Mouse (Mus musculus) midbrain, embryonic 10.5 days (tissue): ENCODE measurements around the gene Kin. TPM values are rescaled to one million over a fixed set of nuclear protein-coding genes. Genes with fewer than 3 reads are reported as not detected.
A peak's percentile ranks its signal among the peaks of the same experiment; 100 is the strongest.

ENCODE experiments used
- DNase-seq: peaks from one replicate; pipeline ENCODE4 v3.0.0-alpha.2; 2017; ENCODE audit warnings: low spot score
- H3K27ac ChIP-seq: fragments of 300-500 bp; sonication (generic); replicated peaks from 2 replicates; pipeline ENCODE4 v1.5.1; 2016; ENCODE audit warnings: mild to moderate bottlenecking
- H3K27me3 ChIP-seq: fragments of 300-500 bp; sonication (generic); 2 replicates; pipeline ENCODE4 v1.6.1; 2016; ENCODE audit warnings: low read depth, mild to moderate bottlenecking; ENCODE audit not compliant: poor library complexity, severe bottlenecking
- H3K36me3 ChIP-seq: fragments of 300-500 bp; sonication (generic); 2 replicates; pipeline ENCODE4 v1.6.1; 2016; ENCODE audit warnings: mild to moderate bottlenecking, moderate library complexity
- H3K4me1 ChIP-seq: fragments of 300-500 bp; sonication (generic); 2 replicates; pipeline ENCODE4 v1.6.1; 2016
- H3K4me3 ChIP-seq: fragments of 300-500 bp; sonication (generic); 2 replicates; pipeline ENCODE4 v1.5.1; 2016; ENCODE audit warnings: mild to moderate bottlenecking, moderate library complexity
- H3K9me3 ChIP-seq: fragments of 300-500 bp; sonication (generic); replicated peaks from 2 replicates; pipeline ENCODE4 v1.6.1; 2016; ENCODE audit warnings: mild to moderate bottlenecking
- WGBS: fragments of 180-500 bp; shearing (Covaris S2); methylation state at CpG from one replicate; pipeline ENCODE4 v1.1.7; 2016; 5-methylcytosine and 5-hydroxymethylcytosine counted together
- polyA plus RNA-seq: library from polyadenylated mRNA; unstranded; fragments of >200 nt; fragmentation: Nextera tagmentation; extraction: Ambion mirVana; gene quantifications from 2 replicates; pipeline ENCODE4 v1.2.1, GENCODE M21; 2016

Gene Kin
- polyA plus RNA-seq, 1 experiment from 2014 or later = 35.5 TPM

DNA sequence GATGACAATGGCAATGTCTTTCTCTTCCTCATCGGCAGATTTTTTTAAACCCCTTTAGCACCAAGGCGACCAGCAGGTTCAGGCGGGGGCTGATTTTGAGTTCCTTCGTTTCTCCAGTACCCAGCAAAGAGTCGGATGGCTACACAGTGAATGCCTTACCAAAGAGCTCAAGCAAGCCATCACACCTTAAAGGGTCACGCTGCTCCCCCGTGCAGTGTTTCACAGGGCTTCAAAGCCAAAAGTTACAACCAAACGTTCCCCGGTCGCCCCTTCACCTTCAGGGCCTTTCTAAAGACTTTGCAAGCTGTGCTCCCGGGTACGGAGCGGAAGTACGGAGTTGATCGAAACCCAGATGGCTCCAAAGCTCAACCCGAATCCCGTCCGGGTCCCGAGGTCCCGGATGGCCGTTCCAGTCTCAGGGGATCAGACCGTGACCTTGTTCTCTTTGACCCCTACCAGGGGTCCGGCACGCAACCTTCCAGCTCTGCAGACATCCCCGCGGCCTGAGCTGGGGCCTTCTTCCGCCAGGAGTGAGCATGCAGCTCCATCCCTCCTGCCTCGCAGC lies 566 bp upstream of the Kin start:
- DNase-seq = no peak
- WGBS = under 1% methylated on average over 28 of the region's 28 CpGs

DNA sequence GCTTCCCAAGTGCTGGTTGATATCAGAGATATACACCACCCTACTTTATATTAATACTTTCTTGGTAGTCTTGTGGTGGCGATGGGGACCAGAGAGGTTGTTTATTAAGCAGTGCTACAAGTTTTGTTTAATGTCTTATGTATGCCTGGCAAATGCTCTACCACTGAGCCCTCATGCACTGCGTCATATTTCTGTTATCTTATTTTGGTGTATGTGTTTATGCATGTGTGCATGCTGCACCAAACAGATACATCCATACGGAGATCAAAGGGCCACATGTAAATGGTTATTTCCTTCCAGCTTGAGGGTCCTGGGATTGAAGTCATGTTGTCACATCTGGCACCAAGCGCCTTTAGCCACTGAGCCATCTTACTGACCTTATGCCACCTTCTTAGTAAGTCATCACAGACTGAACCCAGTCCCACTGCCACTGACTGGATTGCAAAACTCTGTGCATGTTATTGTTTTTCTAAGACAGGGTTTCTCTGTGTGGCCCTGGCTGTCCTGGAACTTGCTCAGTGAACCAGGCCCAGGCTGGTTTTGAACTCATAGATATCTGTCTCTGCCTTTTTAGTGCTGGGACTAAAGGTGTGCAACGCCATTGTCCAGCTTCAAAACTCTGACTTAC lies 1.2 kb downstream of the Kin start:
- H3K9me3 ChIP-seq = no peaks in the 10 kb centered on the region
- DNase-seq = no peak
- peaks cover 49% of the 10 kb centered on the region for H3K36me3 ChIP-seq
- no peaks in the 10 kb centered on the region for H3K27me3 ChIP-seq
- H3K4me3 ChIP-seq = peak overlapping the region; percentile 90
- H3K27ac ChIP-seq = no peak overlapping the region
- peaks cover 30% of the 10 kb centered on the region for H3K4me1 ChIP-seq
- WGBS = 87% methylated on average over 5 of the region's 5 CpGs

More for the DNA sequence above, 566 bp upstream of the Kin start:
- Histone ChIP-seq H3K9me3 (no peaks in the 10 kb centered on the region), H3K27ac (peak overlapping the region; percentile 99), H3K27me3 (no peaks in the 10 kb centered on the region), H3K4me3 (peak overlapping the region; percentile 90), H3K4me1 (peaks cover 35% of the 10 kb centered on the region), H3K36me3 (peaks cover 45% of the 10 kb centered on the region)

DNA sequence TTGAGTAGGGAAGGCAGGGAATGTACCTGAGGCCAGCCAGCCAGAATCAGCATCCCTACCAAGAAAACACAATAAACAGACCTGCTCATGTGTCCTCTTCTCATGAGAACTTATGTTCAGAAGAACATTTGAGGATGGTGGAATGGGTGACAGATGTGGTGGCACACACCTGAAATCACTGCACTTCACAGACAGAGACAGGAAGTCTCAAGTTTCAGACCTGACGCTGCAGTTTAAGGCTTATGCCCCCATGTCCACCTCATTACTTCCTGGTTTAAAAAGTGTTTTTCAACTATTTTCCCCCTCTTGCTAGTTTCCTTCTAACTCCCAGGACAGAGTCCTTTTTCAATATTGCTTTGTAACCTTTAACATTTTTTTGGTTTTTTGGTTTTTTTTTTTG lies 2.3 kb downstream of the Kin start:
- no peak overlapping the region for H3K27ac ChIP-seq
- H3K27me3 ChIP-seq = no peaks in the 10 kb centered on the region
- no peak for DNase-seq
- H3K4me3 ChIP-seq = no peak overlapping the region
- no peaks in the 10 kb centered on the region for H3K9me3 ChIP-seq
- H3K4me1 ChIP-seq = peaks cover 28% of the 10 kb centered on the region
- WGBS = 90% methylated on average over 1 of the region's 1 CpGs
- peaks cover 60% of the 10 kb centered on the region for H3K36me3 ChIP-seq

DNA sequence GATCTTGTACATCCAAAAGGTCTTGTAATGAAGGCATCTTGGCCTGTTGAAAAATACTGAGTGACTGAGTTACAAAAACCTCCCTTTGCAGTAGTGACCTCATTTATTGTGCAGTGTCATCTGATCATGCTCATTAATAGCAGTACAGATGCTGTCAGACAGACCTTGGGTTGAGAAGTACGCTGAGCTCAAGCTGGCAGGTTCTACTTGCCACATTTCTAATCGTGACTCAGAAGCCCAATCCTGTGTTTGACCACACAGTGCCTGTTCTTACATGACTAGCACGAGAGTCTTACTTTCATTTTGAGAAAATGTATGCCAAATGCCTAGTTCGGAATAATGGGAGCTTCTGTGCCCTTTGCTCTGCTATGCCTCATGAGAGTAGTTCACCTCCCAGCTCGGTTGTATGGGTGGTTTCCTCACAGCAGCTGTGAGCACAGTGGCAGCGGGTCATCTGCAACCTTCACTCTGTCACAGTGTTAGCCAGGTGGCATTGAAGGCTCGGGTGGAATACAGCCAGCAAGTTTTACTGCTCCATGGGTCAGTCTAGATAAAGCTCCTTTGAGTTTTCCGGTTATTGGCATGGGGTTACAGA lies 7.0 kb downstream of the Kin start:
- H3K4me1 ChIP-seq = no peaks in the 10 kb centered on the region
- H3K9me3 ChIP-seq = no peaks in the 10 kb centered on the region
- H3K36me3 ChIP-seq = peaks cover 100% of the 10 kb centered on the region
- 88% methylated on average over 8 of the region's 8 CpGs for WGBS
- no peak for DNase-seq
- H3K27me3 ChIP-seq = no peaks in the 10 kb centered on the region
- H3K4me3 ChIP-seq = no peak overlapping the region
- H3K27ac ChIP-seq = no peak overlapping the region

DNA sequence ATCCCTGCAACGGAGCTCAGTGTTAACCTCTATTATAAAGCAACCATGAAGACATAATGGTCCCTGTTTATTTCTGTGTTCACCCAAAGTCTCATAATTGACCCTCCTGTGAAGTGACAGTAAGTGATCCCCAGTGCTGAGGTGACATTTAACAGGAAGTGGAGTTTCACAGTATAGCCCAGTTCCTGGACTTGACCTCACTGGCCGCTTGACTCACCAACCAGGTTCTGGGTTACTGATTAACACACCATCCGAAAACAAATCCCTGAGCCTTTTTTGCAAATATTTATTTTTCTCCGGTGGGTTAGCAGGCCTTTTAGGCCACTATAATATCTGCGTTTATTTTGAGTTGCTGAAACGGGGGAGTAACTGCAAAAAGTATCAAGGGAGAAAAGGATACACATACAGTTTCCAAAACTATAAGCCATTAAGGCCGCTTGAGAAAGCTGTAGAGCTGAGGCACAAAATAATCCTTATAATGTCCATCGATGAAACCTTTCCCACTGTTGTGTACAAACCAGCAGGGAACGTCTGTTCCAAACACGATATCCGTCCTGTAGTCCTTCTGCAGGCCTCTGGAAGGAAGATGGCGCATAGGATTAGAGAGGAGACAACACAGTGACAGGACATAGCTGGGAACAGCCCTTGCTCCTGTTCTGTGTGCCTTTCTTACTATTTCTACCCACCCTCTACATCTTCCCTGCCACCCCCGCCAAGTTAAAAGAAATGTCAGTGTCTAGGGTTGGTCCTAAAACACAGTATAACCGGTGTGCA lies 14.1 kb downstream of the Kin start:
- no peaks in the 10 kb centered on the region for H3K27me3 ChIP-seq
- no peak overlapping the region for H3K4me3 ChIP-seq
- H3K36me3 ChIP-seq = peaks cover 52% of the 10 kb centered on the region
- WGBS = 91% methylated on average over 14 of the region's 14 CpGs
- no peaks in the 10 kb centered on the region for H3K4me1 ChIP-seq
- DNase-seq = no peak
- no peaks in the 10 kb centered on the region for H3K9me3 ChIP-seq
- H3K27ac ChIP-seq = no peak overlapping the region

DNA sequence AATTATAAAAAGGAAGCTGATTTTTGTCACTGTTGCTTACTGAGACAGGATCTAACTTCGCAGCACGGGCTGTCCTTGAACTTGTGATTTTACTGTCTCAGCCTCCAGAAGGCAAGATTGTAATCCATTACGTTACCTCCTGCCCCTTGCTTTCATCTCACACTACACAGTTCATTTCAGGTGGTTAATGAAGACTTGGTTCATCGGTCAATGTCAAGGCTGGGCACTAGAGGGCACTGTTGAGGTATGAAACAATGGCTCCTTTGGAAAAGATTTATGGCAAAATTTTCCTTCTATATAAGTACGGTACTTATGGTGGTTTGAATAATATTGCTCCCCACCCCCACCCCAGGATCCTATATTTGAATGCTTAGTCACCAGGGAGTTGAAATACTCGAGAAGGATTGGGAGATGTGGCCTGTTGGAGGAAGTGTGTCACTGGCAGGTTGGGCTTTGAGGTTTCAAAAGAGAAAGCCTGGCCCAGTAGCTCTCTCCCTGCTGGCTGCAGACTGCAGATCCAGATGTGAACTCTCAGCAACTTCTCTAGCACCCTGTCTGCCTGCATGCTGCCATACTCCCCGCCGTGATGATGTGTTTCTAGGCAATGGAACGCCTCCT lies 18.3 kb downstream of the Kin start:
- 40% methylated on average over 9 of the region's 9 CpGs for WGBS
- Histone ChIP-seq H3K27ac (no peak overlapping the region), H3K4me1 (no peaks in the 10 kb centered on the region), H3K36me3 (peaks cover 10% of the 10 kb centered on the region; the same call in 1 of the 2 replicates), H3K9me3 (no peaks in the 10 kb centered on the region), H3K4me3 (no peak overlapping the region), H3K27me3 (peaks cover 7% of the 10 kb centered on the region; the same call in 1 of the 2 replicates)
- DNase-seq = peak; percentile 42

DNA sequence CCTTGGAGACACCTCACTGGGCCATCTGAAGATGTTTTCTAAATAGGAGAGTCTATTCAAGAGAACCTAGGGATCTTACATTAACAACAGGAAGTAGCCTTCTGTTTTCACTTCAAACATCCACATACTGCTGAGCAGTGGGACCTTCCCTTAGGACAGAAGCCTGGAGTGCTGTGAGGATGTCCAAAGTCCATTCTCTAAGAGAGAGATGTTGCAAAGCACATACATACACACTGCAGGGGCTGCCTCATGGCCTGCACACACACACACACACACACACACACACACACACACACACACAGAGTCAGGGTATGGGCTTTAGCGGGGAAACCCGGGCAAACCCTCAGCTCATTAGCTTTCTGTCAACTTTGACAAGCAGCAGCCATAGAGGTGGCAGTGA lies 20.1 kb downstream of the Kin start:
- H3K4me3 ChIP-seq = no peak overlapping the region
- no peaks in the 10 kb centered on the region for H3K36me3 ChIP-seq
- no peaks in the 10 kb centered on the region for H3K9me3 ChIP-seq
- WGBS = 88% methylated on average over 2 of the region's 2 CpGs
- H3K27me3 ChIP-seq = peaks cover 7% of the 10 kb centered on the region; the same call in 1 of the 2 replicates
- no peak for DNase-seq
- no peaks in the 10 kb centered on the region for H3K4me1 ChIP-seq
- H3K27ac ChIP-seq = no peak overlapping the region

DNA sequence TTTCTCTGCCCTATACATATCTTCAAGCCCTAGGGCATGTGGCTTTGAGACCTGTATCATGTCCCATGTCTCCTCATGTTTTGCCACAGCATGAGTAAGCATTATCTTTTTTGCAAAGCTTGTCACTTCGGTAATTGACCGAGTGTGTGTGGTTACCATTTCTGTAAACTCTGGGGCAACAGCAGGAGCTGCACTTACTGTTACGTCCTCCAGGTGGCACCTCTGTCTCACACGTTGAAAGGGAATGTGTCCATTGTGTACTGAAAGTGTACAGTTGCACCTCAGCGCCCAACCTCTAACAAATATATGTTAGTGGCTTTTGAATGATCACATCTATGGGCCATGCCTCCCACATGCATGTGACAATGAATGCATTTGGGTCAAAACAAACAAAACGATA lies 20.8 kb downstream of the Kin start:
- peak; percentile 24 for DNase-seq
- Histone ChIP-seq H3K4me1 (no peaks in the 10 kb centered on the region), H3K27ac (no peak overlapping the region), H3K9me3 (no peaks in the 10 kb centered on the region), H3K27me3 (peaks cover 7% of the 10 kb centered on the region; the same call in 1 of the 2 replicates), H3K4me3 (no peak overlapping the region), H3K36me3 (no peaks in the 10 kb centered on the region)
- 44% methylated on average over 6 of the region's 6 CpGs for WGBS

DNA sequence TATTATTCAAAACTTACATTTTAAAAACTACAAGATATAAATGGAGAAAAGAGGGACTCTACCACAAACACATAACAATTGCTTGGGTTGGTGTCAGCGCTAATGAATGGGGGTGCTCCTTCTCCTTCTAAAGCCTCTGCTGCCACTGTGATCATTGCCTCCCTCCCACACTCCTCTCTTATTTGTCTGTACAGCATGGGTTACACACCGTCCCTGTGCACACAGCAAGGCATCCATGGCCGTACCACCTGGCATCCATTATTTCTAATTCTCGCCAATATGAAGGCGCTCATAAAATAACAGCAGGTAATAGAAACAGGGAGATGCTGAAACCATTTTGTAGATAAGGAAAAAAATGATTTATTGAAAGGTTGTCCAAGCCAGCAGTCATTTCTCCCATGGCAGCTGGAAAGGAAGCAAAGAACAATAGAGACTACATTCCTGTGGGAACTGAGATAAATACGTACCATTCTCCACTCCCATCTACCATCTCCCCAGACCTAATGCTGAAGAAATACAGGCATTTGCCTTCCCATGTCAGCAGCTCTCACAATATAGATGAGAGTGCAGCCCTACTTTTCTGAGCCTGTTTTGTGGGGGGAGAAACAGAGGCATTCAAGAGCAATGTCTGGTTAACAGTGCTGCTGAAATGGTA lies 28.3 kb downstream of the Kin start:
- WGBS = 87% methylated on average over 6 of the region's 6 CpGs
- Histone ChIP-seq H3K36me3 (no peaks in the 10 kb centered on the region), H3K27ac (no peak overlapping the region), H3K27me3 (no peaks in the 10 kb centered on the region), H3K4me3 (no peak overlapping the region), H3K4me1 (no peaks in the 10 kb centered on the region), H3K9me3 (no peaks in the 10 kb centered on the region)
- no peak for DNase-seq

DNA sequence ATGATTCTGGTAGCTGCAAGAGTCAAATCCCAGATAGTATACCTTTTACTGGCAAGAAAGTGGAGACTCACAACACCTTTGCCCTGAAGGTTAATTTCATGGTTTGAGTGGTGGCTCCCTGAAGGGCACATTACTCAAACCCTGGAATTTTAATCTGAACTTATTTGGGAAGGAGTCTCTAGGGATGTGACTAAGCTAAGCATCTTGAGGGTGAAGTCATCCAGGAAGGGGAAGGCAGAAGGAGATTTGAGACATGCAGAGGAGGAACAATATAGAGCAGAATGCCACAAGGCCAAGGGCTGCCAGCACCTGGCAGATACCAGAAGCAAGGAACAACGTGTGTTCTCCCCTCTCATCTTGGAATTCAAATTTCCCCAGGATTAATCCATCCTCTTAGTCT lies 38.4 kb downstream of the Kin start:
- no peak for DNase-seq
- H3K4me1 ChIP-seq = no peaks in the 10 kb centered on the region
- no peaks in the 10 kb centered on the region for H3K36me3 ChIP-seq
- H3K4me3 ChIP-seq = no peak overlapping the region
- no peak overlapping the region for H3K27ac ChIP-seq
- no peaks in the 10 kb centered on the region for H3K27me3 ChIP-seq
- no peaks in the 10 kb centered on the region for H3K9me3 ChIP-seq
- WGBS = 66% methylated on average over 1 of the region's 1 CpGs

DNA sequence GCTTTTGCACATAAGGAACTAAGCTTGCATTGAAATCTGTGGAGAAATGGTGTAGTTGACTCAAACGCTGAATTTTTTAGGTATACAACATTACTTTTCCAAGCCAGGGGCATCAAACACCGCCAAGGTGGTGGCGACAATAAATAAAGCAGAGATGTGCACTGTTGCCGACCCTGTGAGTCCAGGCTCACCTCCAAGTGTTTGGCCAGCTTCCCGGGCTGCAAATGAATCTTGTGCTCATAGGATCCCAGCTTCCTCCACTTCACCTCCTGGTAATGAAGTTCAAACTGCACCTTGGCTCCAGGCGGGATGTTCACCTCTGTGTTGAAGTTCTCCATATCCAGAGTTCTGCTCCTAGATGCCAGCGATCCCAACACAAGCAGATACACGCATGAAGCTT lies 38.9 kb downstream of the Kin start:
- Histone ChIP-seq H3K4me1 (no peaks in the 10 kb centered on the region), H3K9me3 (no peaks in the 10 kb centered on the region), H3K27me3 (no peaks in the 10 kb centered on the region), H3K36me3 (no peaks in the 10 kb centered on the region), H3K27ac (no peak overlapping the region), H3K4me3 (no peak overlapping the region)
- 90% methylated on average over 8 of the region's 8 CpGs for WGBS
- no peak for DNase-seq

DNA sequence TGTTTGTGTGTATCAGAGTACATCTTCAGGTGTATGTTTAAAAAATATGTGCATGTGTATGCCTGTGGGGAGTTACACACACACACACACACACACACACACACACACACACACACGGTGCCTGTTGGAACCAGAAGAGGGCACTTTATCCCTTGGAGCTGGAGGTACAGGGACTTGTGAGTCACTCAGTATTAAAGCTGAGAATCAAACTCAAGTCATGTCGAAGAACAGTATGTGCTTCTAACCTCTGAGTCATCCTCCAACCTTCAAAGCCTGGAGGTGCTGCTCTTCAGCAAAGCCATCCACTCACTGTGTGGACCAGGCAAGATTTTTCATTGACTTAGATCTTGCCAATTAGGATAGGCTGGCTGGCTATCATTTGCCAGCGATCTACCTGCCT lies 41.4 kb downstream of the Kin start:
- no peak overlapping the region for H3K27ac ChIP-seq
- no peaks in the 10 kb centered on the region for H3K27me3 ChIP-seq
- WGBS = 69% methylated on average over 3 of the region's 3 CpGs
- H3K4me3 ChIP-seq = no peak overlapping the region
- no peaks in the 10 kb centered on the region for H3K36me3 ChIP-seq
- no peaks in the 10 kb centered on the region for H3K9me3 ChIP-seq
- no peak for DNase-seq
- H3K4me1 ChIP-seq = no peaks in the 10 kb centered on the region
